Mouse (Mus musculus) adrenal gland, postnatal 10 days (tissue): ENCODE measurements around the gene Dnm2. TPM values are rescaled to one million over a fixed set of nuclear protein-coding genes. Genes with fewer than 3 reads are reported as not detected.

Experiments used
- DNase-seq: peaks from one replicate; pipeline ENCODE4 v3.0.0; 2021; ENCODE audit warnings: mixed read lengths
- microRNA-seq: library from miRNA; unstranded; fragments of <30 nt; microRNA quantifications from one replicate; pipeline ENCODE4 v1.2.0, GENCODE M21; 2021
- total RNA-seq, 2 experiments: library from RNA; stranded (reverse); gene quantifications; 2 replicates each; pipeline ENCODE4 v1.2.3; 2021

The Dnm2 gene
- total RNA-seq, 2 experiments from 2014 or later, result 79.1 to 94.7 TPM

- DNase-seq, result peak; percentile 100
These were observed 121.4 kb downstream of the Dnm2 start for GRCm38 (mm10) chr9:21545916-21546788.

- DNase-seq, result no peak
These were observed 122.0 kb downstream of the Dnm2 start, which contains the start of gene Carm1 for GRCm38 (mm10) chr9:21546789-21547074. Gene Carm1, plus strand, starts transcription at chr9:21546894.

GRCm38 (mm10) chr9:21547075-21547941, 122.6 kb downstream of the Dnm2 start:
- DNase-seq, result peak; percentile 73

GRCm38 (mm10) chr9:21551049-21551448, 126.3 kb downstream of the Dnm2 start:
- DNase-seq, result no peak

- DNase-seq, result no peak
These were observed 129.0 kb downstream of the Dnm2 start for GRCm38 (mm10) chr9:21553607-21554273.

GRCm38 (mm10) chr9:21555198-21555742, 130.6 kb downstream of the Dnm2 start:
- no peak for DNase-seq

- no peak for DNase-seq
These were observed 132.3 kb downstream of the Dnm2 start for GRCm38 (mm10) chr9:21556996-21557395.

Small RNA genes lying within 50 kb of the gene (microRNA-seq; reads per million reads assigned to microRNA genes)
- not detected for gene Mir199a-1

Other genes with a start within 250 kb of the Dnm2 start
- gene Keap1, start 185.5 kb upstream of the Dnm2 start, total RNA-seq, result 10 to 100 TPM; 39.4 to 45.8 TPM
- 1 to 10 TPM; 1.4 to 1.7 TPM for gene S1pr5, start 176.5 kb upstream of the Dnm2 start, total RNA-seq
- gene Atg4d, start 159.6 kb upstream of the Dnm2 start, total RNA-seq, result 10 to 100 TPM; 45.4 to 48.1 TPM
- gene Kri1, start 136.9 kb upstream of the Dnm2 start, total RNA-seq, result 10 to 100 TPM; 28.8 to 38.4 TPM
- 10 to 100 TPM; 16.8 to 23.8 TPM for gene Cdkn2d, start 133.5 kb upstream of the Dnm2 start, total RNA-seq
- under 1 TPM in 1 of 2 experiments, not detected in 1; 0.15 TPM for gene Ap1m2, start 112.6 kb upstream of the Dnm2 start, total RNA-seq
- gene Slc44a2, start 104.2 kb upstream of the Dnm2 start, total RNA-seq, result 10 to 100 TPM; 48.3 to 63.4 TPM
- 10 to 100 TPM; 54.4 to 67.4 TPM for gene Ilf3, start 57.0 kb upstream of the Dnm2 start, total RNA-seq
- 10 to 100 TPM; 14.8 to 21.1 TPM for gene Qtrt1, start 13.1 kb upstream of the Dnm2 start, total RNA-seq
- 10 to 100 TPM; 30.3 to 30.4 TPM for gene Tmed1, start 85.3 kb downstream of the Dnm2 start, total RNA-seq
- 1 to 10 TPM; 4.2 to 4.7 TPM for gene AB124611, start 101.3 kb downstream of the Dnm2 start, total RNA-seq
- 10 to 100 TPM; 45.1 to 65.4 TPM for gene Carm1, start 122.0 kb downstream of the Dnm2 start, total RNA-seq
- 10 to 100 TPM; 46.3 to 48.3 TPM for gene Timm29, start 167.8 kb downstream of the Dnm2 start, total RNA-seq
- gene Yipf2, start 167.9 kb downstream of the Dnm2 start, total RNA-seq, result 10 to 100 TPM; 22.9 to 25.1 TPM
- 10 to 100 TPM; 58.7 to 64.8 TPM for gene Smarca4, start 191.3 kb downstream of the Dnm2 start, total RNA-seq